In genomic region chr9:57643169-57643855, GRCm38 (mm10) we compare ENCODE assay signal across 9 mouse cellular contexts. TPM values are rescaled to one million over a fixed set of nuclear protein-coding genes. Genes with fewer than 3 reads are reported as not detected.
DNase-seq lines count a peak whose midpoint lies in the region; ATAC-seq and TF ChIP-seq lines count a peak whose summit lies in the region.
"Had no signal": no experiment of that assay in that cellular context is flagged by ENCODE, and none has a peak within 500 bp of the region (broad histone marks: within the 10 kb centered on the region; RNA-seq: fewer than 3 reads in every experiment).

No protein-coding gene starts in this region.

- DNase-seq in CH12.LX (ENCODE audit: extremely low read depth) (peak; percentile 82), ZHBTc4 (ENCODE audit: low read depth, low spot score) (peak; percentile 30)
- no peak for DNase-seq in hindbrain, embryonic 14.5 days (ENCODE audit: low spot score)
- DNase-seq in liver, adult 2 months (ENCODE audit: extremely low read depth, low read depth, low spot score), result peak; percentile 54
- DNase-seq in cerebellum, postnatal 25 days, result no peak
- no peak for DNase-seq in ovary, postnatal 36 days (ENCODE audit: low spot score)
- DNase-seq in gastrocnemius, adult 18-20 months (ENCODE audit: low spot score), result no peak

- dilution Hi-C loops in CH12.LX (cut with MboI; ENCODE audit: extremely low pct_ligation_motif_present, extremely low pct_unique_long_range_greater_than_20kb, low sequenced_read_pairs), result no loop called here

- H3K9me3 ChIP-seq in CH12.LX (replicated peaks; ENCODE audit: low read length), result no peaks in the 10 kb centered on the region
- no peaks in the 10 kb centered on the region for H3K9me3 ChIP-seq in hindbrain, embryonic 14.5 days (ENCODE audit: control insufficient read depth, low read length)
- H3K9me3 ChIP-seq in stomach, embryonic 14.5 days (ENCODE audit: control insufficient read depth, low read depth, low read length), result no peaks in the 10 kb centered on the region

- no peak for TF ChIP-seq RAD21 in CH12.LX (IDR thresholded peaks at IDR 0.05; ENCODE audit: low read depth, low read length)

- ATAC-seq in hindbrain, embryonic 14.5 days (ENCODE audit: low FRiP score), result no peak
- ATAC-seq in stomach, embryonic 14.5 days (ENCODE audit: insufficient number of reproducible peaks, insufficient read depth, low FRiP score, low read depth), result no peak

- peak overlapping the region; percentile 77 for H3K27ac ChIP-seq in CH12.LX (ENCODE audit: insufficient read depth, low read depth)
- H3K27ac ChIP-seq in hindbrain, embryonic 14.5 days, result no peak overlapping the region
- H3K27ac ChIP-seq in liver, adult 2 months (replicated peaks; ENCODE audit: insufficient read depth, low read depth, low read length), result peak overlapping the region; percentile 54
- peak overlapping the region; percentile 44; the same call in 1 of the 2 replicates for H3K27ac ChIP-seq in stomach, embryonic 14.5 days (ENCODE audit: low read length)

- peaks cover 26 to 68% of the 10 kb centered on the region in 2 experiments for H3K4me1 ChIP-seq in CH12.LX (ENCODE audit: control insufficient read depth in 1 of 2, insufficient read depth in 2 of 2)
- H3K4me1 ChIP-seq in hindbrain, embryonic 14.5 days (replicated peaks; ENCODE audit: control insufficient read depth, insufficient read depth, low read length), result peaks cover 61% of the 10 kb centered on the region
- H3K4me1 ChIP-seq in liver, adult 2 months (ENCODE audit: control insufficient read depth, insufficient read depth, low read length), result peaks cover 66% of the 10 kb centered on the region
- peaks cover 69% of the 10 kb centered on the region for H3K4me1 ChIP-seq in stomach, embryonic 14.5 days (ENCODE audit: control insufficient read depth, insufficient read depth, low read length)

- in situ Hi-C loops in CH12.LX (cut with MboI; ENCODE audit: low pct_ligation_motif_present, low pct_unique_long_range_greater_than_20kb, low sequenced_read_pairs), result no loop called here

- H3K4me3 ChIP-seq in CH12.LX (replicated peaks in 1 of 3; ENCODE audit: low read depth in 2 of 3, low read length in 2 of 3, poor library complexity in 1 of 3), result peak overlapping the region; percentile 86 to 95 (median 90)
- peak overlapping the region; percentile 71 for H3K4me3 ChIP-seq in hindbrain, embryonic 14.5 days (replicated peaks; ENCODE audit: low read length)
- H3K4me3 ChIP-seq in liver, adult 2 months (ENCODE audit: insufficient read depth, low read depth, low read length), result peak overlapping the region; percentile 34
- H3K4me3 ChIP-seq in stomach, embryonic 14.5 days (ENCODE audit: low read depth, low read length), result peak overlapping the region; percentile 95

- no peak for TF ChIP-seq CTCF in CH12.LX (conservative IDR thresholded peaks at IDR 0.05 in 1 of 2, IDR thresholded peaks at IDR 0.05 in 1 of 2; ENCODE audit: low read depth in 2 of 2, low read length in 2 of 2)
- TF ChIP-seq CTCF in liver, adult 2 months (IDR thresholded peaks at IDR 0.05; ENCODE audit: low read depth, low read length), result no peak

- peak; percentile 35 for TF ChIP-seq POLR2A in CH12.LX (IDR thresholded peaks at IDR 0.05; ENCODE audit: low read depth, low read length)
- TF ChIP-seq POLR2A in liver, adult 2 months (IDR thresholded peaks at IDR 0.05; ENCODE audit: extremely low read depth, insufficient read depth, low read length), result no peak

- peaks cover 62% of the 10 kb centered on the region for H3K79me2 ChIP-seq in CH12.LX (replicated peaks; ENCODE audit: control insufficient read depth, extremely low read depth, insufficient read depth, poor library complexity, severe bottlenecking)
- peaks cover 53% of the 10 kb centered on the region for H3K79me2 ChIP-seq in liver, adult 2 months (ENCODE audit: control insufficient read depth, insufficient read depth, low read length)

- H3K36me3 ChIP-seq in CH12.LX (replicated peaks in 1 of 2; ENCODE audit: control insufficient read depth in 1 of 2, insufficient read depth in 1 of 2, low read length in 1 of 2), result peaks cover 3 to 14% of the 10 kb centered on the region in 2 experiments
- peaks cover 15% of the 10 kb centered on the region for H3K36me3 ChIP-seq in hindbrain, embryonic 14.5 days (replicated peaks; ENCODE audit: control insufficient read depth, insufficient read depth)
- H3K36me3 ChIP-seq in liver, adult 2 months (ENCODE audit: control insufficient read depth, insufficient read depth, low read length), result no peaks in the 10 kb centered on the region
- H3K36me3 ChIP-seq in stomach, embryonic 14.5 days (ENCODE audit: control insufficient read depth, insufficient read depth, low read length), result no peaks in the 10 kb centered on the region

- no peak for TF ChIP-seq EP300 in CH12.LX (IDR thresholded peaks at IDR 0.05; ENCODE audit: low read length)

- no peaks in the 10 kb centered on the region for H3K27me3 ChIP-seq in CH12.LX (replicated peaks)
- no peaks in the 10 kb centered on the region for H3K27me3 ChIP-seq in hindbrain, embryonic 14.5 days (ENCODE audit: control insufficient read depth, insufficient read depth, low read length)
- no peaks in the 10 kb centered on the region for H3K27me3 ChIP-seq in liver, adult 2 months (ENCODE audit: control insufficient read depth, insufficient read depth, low read length)
- H3K27me3 ChIP-seq in stomach, embryonic 14.5 days (ENCODE audit: control insufficient read depth, insufficient read depth, low read length), result no peaks in the 10 kb centered on the region

- peak overlapping the region; percentile 92 for H3K9ac ChIP-seq in CH12.LX (ENCODE audit: insufficient read depth, low read depth)
- H3K9ac ChIP-seq in hindbrain, embryonic 14.5 days, result peak overlapping the region; percentile 96
- peak overlapping the region; percentile 51 for H3K9ac ChIP-seq in liver, adult 2 months (ENCODE audit: low read depth, low read length)
- H3K9ac ChIP-seq in stomach, embryonic 14.5 days (replicated peaks; ENCODE audit: low read depth, low read length), result 0 out of 2 replicates have a peak overlapping the region, but pooled peaks have one; percentile 100

- H3K4me2 ChIP-seq in CH12.LX (ENCODE audit: insufficient read depth, low read depth, poor library complexity, severe bottlenecking), result peak overlapping the region; percentile 79
- peak overlapping the region; percentile 93 for H3K4me2 ChIP-seq in hindbrain, embryonic 14.5 days (replicated peaks)
- peak overlapping the region; percentile 94 for H3K4me2 ChIP-seq in stomach, embryonic 14.5 days (replicated peaks; ENCODE audit: low read depth, low read length)

- WGBS in hindbrain, embryonic 14.5 days, result 73% methylated on average over 9 of the region's 9 CpGs
- whole genome bisulfite sequencing in liver, adult 2 months, result 27% methylated on average over 9 of the region's 9 CpGs
- 65% methylated on average over 9 of the region's 9 CpGs for WGBS in stomach, embryonic 14.5 days

TF ChIP-seq in CH12.LX, 34 proteins besides CTCF, POLR2A, EP300 and RAD21 (continues in another document):
- TF ChIP-seq BHLHE40 (IDR thresholded peaks at IDR 0.05; ENCODE audit: low read depth, low read length) (peak; percentile 24; the same call in 1 of the 2 replicates), SIN3A (IDR thresholded peaks at IDR 0.05; ENCODE audit: low read length) (peak; percentile 52; the same call in 1 of the 2 replicates), MEF2A (IDR thresholded peaks at IDR 0.05; ENCODE audit: borderline replicate concordance, low read depth, low read length) (0 out of 2 replicates have a peak, but pooled peaks have one; percentile 46)

RNA-seq across cellular contexts. Expression of gene Csk, which starts 10.1 kb away (rescaled TPM):
- total RNA-seq in CH12.LX (2012; rRNA removed), result 111 and 122 TPM in 2 replicates
- total RNA-seq in CH12.LX (2014; rRNA removed), result 111 and 125 TPM in 2 replicates
- 139 and 153 TPM in 2 replicates for polyA plus RNA-seq in CH12.LX (2012; ENCODE audit: insufficient read length, low read depth)
- 41.0 and 43.1 TPM in 2 replicates for polyA plus RNA-seq in hindbrain, embryonic 14.5 days (2014; fragmentation: Nextera tagmentation; extraction: Ambion mirVana)
- total RNA-seq in liver, adult 2 months (2014; rRNA removed), result 18.3 and 32.8 TPM in 2 replicates
- 31.4 and 33.9 TPM in 2 replicates for polyA plus RNA-seq in liver, adult 2 months (2012; rRNA removed)
- polyA plus RNA-seq in stomach, embryonic 14.5 days (2014; fragmentation: Nextera tagmentation; extraction: Ambion mirVana), result 29.1 and 30.9 TPM in 2 replicates
- total RNA-seq in gastrocnemius, adult 18-20 months (2021), result 1 to 10 TPM; 6.4 to 9.8 TPM

RNA-seq across cellular contexts. Expression of gene Lman1l, which starts 22.7 kb away (rescaled TPM):
- total RNA-seq in CH12.LX (2012; rRNA removed) (0.08 TPM in 1 of 2 replicates, not detected in the other), CH12.LX (2014; rRNA removed) (not detected in 2 replicates)
- 0.19 and 0.29 TPM in 2 replicates for polyA plus RNA-seq in CH12.LX (2012; ENCODE audit: insufficient read length, low read depth)
- not detected in 2 replicates for polyA plus RNA-seq in hindbrain, embryonic 14.5 days (2014; fragmentation: Nextera tagmentation; extraction: Ambion mirVana)
- total RNA-seq in liver, adult 2 months (2014; rRNA removed), result not detected in 2 replicates
- polyA plus RNA-seq in liver, adult 2 months (2012; rRNA removed), result not detected in 2 replicates
- not detected in 2 replicates for polyA plus RNA-seq in stomach, embryonic 14.5 days (2014; fragmentation: Nextera tagmentation; extraction: Ambion mirVana)
- not detected for total RNA-seq in gastrocnemius, adult 18-20 months (2021)
- total RNA-seq: common myeloid progenitor, adult 5-6 weeks had no signal

RNA-seq across cellular contexts. Expression of gene Cplx3, which starts 37.2 kb away (rescaled TPM):
- total RNA-seq in CH12.LX (2012; rRNA removed), result not detected in 2 replicates
- not detected in 2 replicates for total RNA-seq in CH12.LX (2014; rRNA removed)
- polyA plus RNA-seq in CH12.LX (2012; ENCODE audit: insufficient read length, low read depth), result 0.09 TPM in 1 of 2 replicates, not detected in the other
- polyA plus RNA-seq in hindbrain, embryonic 14.5 days (2014; fragmentation: Nextera tagmentation; extraction: Ambion mirVana), result 0.51 TPM in 1 of 2 replicates, not detected in the other
- not detected in 2 replicates for total RNA-seq in liver, adult 2 months (2014; rRNA removed)
- polyA plus RNA-seq in liver, adult 2 months (2012; rRNA removed), result not detected in 2 replicates
- not detected in 2 replicates for polyA plus RNA-seq in stomach, embryonic 14.5 days (2014; fragmentation: Nextera tagmentation; extraction: Ambion mirVana)
- total RNA-seq in gastrocnemius, adult 18-20 months (2021), result not detected
- total RNA-seq: common myeloid progenitor, adult 5-6 weeks had no signal

RNA-seq across cellular contexts. Expression of gene Cyp1a2, which starts 40.2 kb away (rescaled TPM):
- total RNA-seq in CH12.LX (2012; rRNA removed) (not detected in 2 replicates), CH12.LX (2014; rRNA removed) (not detected in 2 replicates)
- polyA plus RNA-seq in CH12.LX (2012; ENCODE audit: insufficient read length, low read depth), result not detected in 2 replicates
- not detected in 2 replicates for polyA plus RNA-seq in hindbrain, embryonic 14.5 days (2014; fragmentation: Nextera tagmentation; extraction: Ambion mirVana)
- total RNA-seq in liver, adult 2 months (2014; rRNA removed), result 495 and 621 TPM in 2 replicates
- polyA plus RNA-seq in liver, adult 2 months (2012; rRNA removed), result 954 and 976 TPM in 2 replicates
- not detected in 2 replicates for polyA plus RNA-seq in stomach, embryonic 14.5 days (2014; fragmentation: Nextera tagmentation; extraction: Ambion mirVana)
- not detected for total RNA-seq in gastrocnemius, adult 18-20 months (2021)
- total RNA-seq: common myeloid progenitor, adult 5-6 weeks had no signal

RNA-seq across cellular contexts. Expression of gene Cyp1a1, which starts 44.4 kb away (rescaled TPM):
- total RNA-seq in CH12.LX (2012; rRNA removed), result 0.08 and 0.13 TPM in 2 replicates
- 0.11 and 0.19 TPM in 2 replicates for total RNA-seq in CH12.LX (2014; rRNA removed)
- not detected in 2 replicates for polyA plus RNA-seq in CH12.LX (2012; ENCODE audit: insufficient read length, low read depth)
- 0.10 and 0.24 TPM in 2 replicates for polyA plus RNA-seq in hindbrain, embryonic 14.5 days (2014; fragmentation: Nextera tagmentation; extraction: Ambion mirVana)
- total RNA-seq in liver, adult 2 months (2014; rRNA removed), result 0.74 and 1.0 TPM in 2 replicates
- 1.0 TPM in 2 replicates for polyA plus RNA-seq in liver, adult 2 months (2012; rRNA removed)
- not detected in 2 replicates for polyA plus RNA-seq in stomach, embryonic 14.5 days (2014; fragmentation: Nextera tagmentation; extraction: Ambion mirVana)
- under 1 TPM; 0.24 to 0.37 TPM for total RNA-seq in gastrocnemius, adult 18-20 months (2021)

Comparison
In these comparisons a context has a peak if more than half of its experiments do, and no peak if none do; other contexts are left out.
1. DNase-seq: peak in CH12.LX (single experiment), ZHBTc4 (single experiment) and liver, adult 2 months (single experiment); none in hindbrain, embryonic 14.5 days (single experiment), cerebellum, postnatal 25 days (0 of 2), ovary, postnatal 36 days (single experiment) and gastrocnemius, adult 18-20 months (single experiment).
2. H3K4me3 ChIP-seq: peak in every context shown above with its lines; median percentile 95 in stomach, embryonic 14.5 days; 90 in CH12.LX; 71 in hindbrain, embryonic 14.5 days; 34 in liver, adult 2 months.
3. Peak in every context shown above with its lines, with median percentiles within 50 percentile points of each other: H3K4me2 ChIP-seq and H3K9ac ChIP-seq.